Mouse (Mus musculus) embryonic facial prominence, embryonic 15.5 days (tissue): ENCODE data around the gene Dmd. TPM values are rescaled to one million over a fixed set of nuclear protein-coding genes. Genes with fewer than 3 reads are reported as not detected.

Source experiments
- ATAC-seq: fragments of 200-750 bp; cut with Nextera tagmentation; 2 replicates; pipeline ENCODE4 v1.8.0; 2017; ENCODE audit warnings: low read depth, moderate TSS enrichment; ENCODE audit not compliant: insufficient number of reproducible peaks, low FRiP score, low TSS enrichment
- H3K27ac ChIP-seq: fragments of 300-500 bp; sonication (generic); replicated peaks from 2 replicates; pipeline ENCODE4 v1.5.1; 2015; ENCODE audit warnings: mild to moderate bottlenecking, inconsistent platforms
- H3K27me3 ChIP-seq: fragments of 300-500 bp; sonication (generic); 2 replicates; pipeline ENCODE4 v1.6.1; 2015; ENCODE audit warnings: inconsistent platforms
- H3K36me3 ChIP-seq: fragments of 300-500 bp; sonication (generic); 2 replicates; pipeline ENCODE4 v1.6.1; 2015; ENCODE audit warnings: mild to moderate bottlenecking, inconsistent platforms
- H3K4me1 ChIP-seq: fragments of 300-500 bp; sonication (generic); 2 replicates; pipeline ENCODE4 v1.6.1; 2015; ENCODE audit warnings: inconsistent platforms
- H3K4me2 ChIP-seq: fragments of 300-500 bp; sonication (generic); replicated peaks from 2 replicates; pipeline ENCODE4 v1.6.1; 2015; ENCODE audit warnings: mild to moderate bottlenecking, inconsistent platforms
- H3K4me3 ChIP-seq: fragments of 300-500 bp; sonication (generic); replicated peaks from 2 replicates; pipeline ENCODE4 v1.5.1; 2015; ENCODE audit warnings: mild to moderate bottlenecking, inconsistent platforms
- H3K9ac ChIP-seq: fragments of 300-500 bp; sonication (generic); 2 replicates; pipeline ENCODE4 v1.6.1; 2015; ENCODE audit warnings: inconsistent platforms
- H3K9me3 ChIP-seq: fragments of 300-500 bp; sonication (generic); replicated peaks from 2 replicates; pipeline ENCODE4 v1.6.1; 2016; ENCODE audit warnings: inconsistent platforms
- WGBS: fragments of 180-500 bp; shearing (Covaris S2); methylation state at CpG from one replicate; pipeline ENCODE4 v1.1.7; 2015; 5-methylcytosine and 5-hydroxymethylcytosine counted together
- polyA plus RNA-seq: library from polyadenylated mRNA; unstranded; fragments of >200 nt; fragmentation: Nextera tagmentation; extraction: Ambion mirVana; gene quantifications from 2 replicates; pipeline ENCODE4 v1.2.1, GENCODE M21; 2015

Dmd gene
- 25.8 and 27.9 TPM in 2 replicates for polyA plus RNA-seq

DNA sequence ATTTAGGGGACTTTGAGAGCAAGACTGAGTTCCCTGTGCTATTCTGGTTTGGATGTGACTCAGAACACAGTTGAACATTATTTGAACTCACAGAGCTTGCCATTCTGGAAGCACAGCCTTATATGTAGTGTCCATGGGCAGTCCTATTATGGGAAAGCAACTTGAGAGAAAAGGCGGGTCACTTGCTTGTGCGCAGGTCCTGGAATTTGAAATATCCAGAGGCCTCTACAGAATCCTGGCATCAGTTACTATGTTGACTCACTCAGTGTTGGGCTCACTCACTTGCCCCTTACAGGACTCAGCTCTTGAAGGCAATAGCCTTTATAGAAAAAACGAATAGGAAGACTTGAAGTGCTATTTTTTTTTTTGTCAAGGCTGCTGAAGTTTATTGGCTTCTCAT is at the start of gene Dmd:
Gene Dmd, plus strand, starts transcription at position 241 of the 400 bp plus-strand sequence.
- no peak within 1 kb of the TSS for H3K4me2 ChIP-seq
- no peaks in the 10 kb centered on the region for H3K27me3 ChIP-seq
- H3K4me3 ChIP-seq: no peak within 1 kb of the TSS
- no peak for ATAC-seq
- 54% methylated on average over 3 of the region's 3 CpGs for WGBS
- no peak within 1 kb of the TSS for H3K27ac ChIP-seq
- H3K9ac ChIP-seq: no peak within 1 kb of the TSS
- no peaks in the 10 kb centered on the region for H3K36me3 ChIP-seq
- H3K4me1 ChIP-seq: no peaks in the 10 kb centered on the region
- no peaks in the 10 kb centered on the region for H3K9me3 ChIP-seq

DNA sequence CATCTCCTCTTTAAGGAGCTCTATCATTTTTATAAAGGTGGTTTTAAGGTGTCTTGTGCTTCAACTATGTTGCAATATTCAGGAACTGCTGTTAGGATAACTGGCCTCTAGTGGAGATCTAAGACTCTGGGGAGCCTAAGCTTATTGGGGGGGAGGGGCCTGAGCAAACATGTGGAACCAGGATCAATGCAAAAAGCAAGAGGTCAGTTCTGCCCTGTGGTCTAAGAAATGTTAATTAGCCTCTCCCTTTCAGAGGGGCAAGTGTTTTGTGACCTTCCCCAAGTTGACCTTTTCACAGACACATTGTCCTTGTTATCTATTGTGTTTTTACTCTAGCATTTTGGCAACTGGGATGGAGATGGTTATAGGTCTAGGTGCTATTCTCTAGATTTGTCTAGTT is 47.2 kb upstream of the Dmd start:
- Histone ChIP-seq H3K36me3 (no peaks in the 10 kb centered on the region), H3K27ac (no peak overlapping the region), H3K27me3 (no peaks in the 10 kb centered on the region), H3K9me3 (no peaks in the 10 kb centered on the region), H3K4me3 (no peak overlapping the region), H3K4me1 (no peaks in the 10 kb centered on the region), H3K9ac (no peak overlapping the region), H3K4me2 (no peak overlapping the region)
- no peak for ATAC-seq

DNA sequence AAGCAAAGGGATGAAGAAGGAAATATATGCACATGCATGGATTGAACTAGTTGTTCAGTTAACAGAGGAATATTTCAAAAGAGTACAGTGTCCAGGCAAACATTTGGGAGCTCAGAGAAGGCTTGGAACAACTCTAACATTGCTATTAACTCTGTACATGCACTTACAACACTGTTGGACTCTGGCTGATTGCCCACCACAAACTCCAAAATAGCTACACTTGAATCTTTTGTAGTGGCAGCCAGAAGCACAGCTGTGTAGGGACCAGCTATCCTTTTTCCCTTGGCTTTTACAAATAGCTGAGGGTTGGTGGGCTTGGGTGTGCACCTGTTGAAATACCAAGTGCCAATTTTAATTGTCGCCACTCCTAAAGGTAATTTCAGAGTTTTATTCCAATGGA is 39.0 kb downstream of the Dmd start:
- Histone ChIP-seq H3K4me3 (no peak overlapping the region), H3K36me3 (no peaks in the 10 kb centered on the region), H3K4me2 (no peak overlapping the region), H3K4me1 (no peaks in the 10 kb centered on the region), H3K9me3 (no peaks in the 10 kb centered on the region), H3K9ac (no peak overlapping the region), H3K27ac (no peak overlapping the region), H3K27me3 (no peaks in the 10 kb centered on the region)
- WGBS: 75% methylated on average over 1 of the region's 1 CpGs
- ATAC-seq: no peak

DNA sequence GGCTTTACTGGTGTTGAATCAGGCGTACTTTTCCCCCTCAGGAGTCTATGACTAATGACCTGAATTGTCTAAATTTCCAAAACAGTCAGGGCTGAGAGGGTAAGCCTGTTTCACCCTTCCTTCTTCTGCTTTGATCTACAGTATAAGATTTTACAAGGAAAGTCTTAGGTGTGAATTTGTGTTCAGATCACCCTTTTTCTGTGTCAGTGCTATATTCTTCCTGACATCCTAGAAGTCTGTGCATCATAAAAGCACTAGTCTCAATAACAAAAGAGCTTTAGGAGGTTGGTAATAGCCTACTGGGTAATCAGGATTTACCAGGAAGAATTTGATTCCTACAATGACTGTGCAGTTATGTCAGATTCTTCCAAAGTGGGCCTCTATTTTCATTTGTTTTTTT is 101.5 kb downstream of the Dmd start:
- Histone ChIP-seq H3K27ac (no peak overlapping the region), H3K4me2 (no peak overlapping the region), H3K4me3 (no peak overlapping the region), H3K9ac (no peak overlapping the region), H3K36me3 (no peaks in the 10 kb centered on the region), H3K9me3 (no peaks in the 10 kb centered on the region), H3K4me1 (no peaks in the 10 kb centered on the region), H3K27me3 (no peaks in the 10 kb centered on the region)
- WGBS: 59% methylated on average over 1 of the region's 1 CpGs
- ATAC-seq: no peak

DNA sequence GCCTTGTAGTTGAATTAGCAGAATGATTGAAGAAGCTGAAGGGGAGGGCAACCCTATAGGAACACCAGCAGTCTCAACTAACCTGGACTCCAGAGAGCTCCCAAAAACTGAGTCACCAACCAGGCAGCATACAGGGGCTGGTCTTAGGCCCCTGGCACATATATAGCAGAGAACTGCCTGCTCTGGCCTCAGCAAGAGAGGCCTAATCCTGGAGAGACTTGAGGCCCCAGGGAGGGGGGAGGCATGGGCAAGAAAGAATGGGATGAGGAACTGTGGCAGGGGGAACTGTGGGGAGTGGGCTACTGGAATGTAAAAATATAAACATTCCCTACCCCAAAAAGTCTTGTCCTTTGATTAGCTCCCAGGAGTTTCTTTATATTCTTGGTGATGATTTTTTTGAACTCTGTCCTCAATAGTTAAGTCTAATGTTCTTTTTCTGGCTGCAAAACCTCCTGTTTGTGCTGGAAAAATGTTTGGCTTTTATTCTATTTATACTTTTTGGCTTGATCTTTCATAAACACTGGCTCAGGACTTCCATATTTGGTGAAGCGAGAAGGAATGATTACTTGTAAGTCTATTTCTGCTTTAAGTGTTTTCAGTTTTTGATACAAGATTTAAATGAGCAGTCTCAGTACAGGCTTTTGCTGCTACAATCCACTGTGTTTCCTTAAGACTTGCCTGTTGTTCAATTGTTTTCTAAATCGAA is 167.7 kb downstream of the Dmd start:
- 66% methylated on average over 2 of the region's 2 CpGs for WGBS
- H3K4me2 ChIP-seq: no peak overlapping the region
- no peak for ATAC-seq
- no peaks in the 10 kb centered on the region for H3K4me1 ChIP-seq
- H3K27ac ChIP-seq: no peak overlapping the region
- no peak overlapping the region for H3K4me3 ChIP-seq
- no peaks in the 10 kb centered on the region for H3K9me3 ChIP-seq
- no peaks in the 10 kb centered on the region for H3K36me3 ChIP-seq
- H3K27me3 ChIP-seq: no peaks in the 10 kb centered on the region
- no peak overlapping the region for H3K9ac ChIP-seq

DNA sequence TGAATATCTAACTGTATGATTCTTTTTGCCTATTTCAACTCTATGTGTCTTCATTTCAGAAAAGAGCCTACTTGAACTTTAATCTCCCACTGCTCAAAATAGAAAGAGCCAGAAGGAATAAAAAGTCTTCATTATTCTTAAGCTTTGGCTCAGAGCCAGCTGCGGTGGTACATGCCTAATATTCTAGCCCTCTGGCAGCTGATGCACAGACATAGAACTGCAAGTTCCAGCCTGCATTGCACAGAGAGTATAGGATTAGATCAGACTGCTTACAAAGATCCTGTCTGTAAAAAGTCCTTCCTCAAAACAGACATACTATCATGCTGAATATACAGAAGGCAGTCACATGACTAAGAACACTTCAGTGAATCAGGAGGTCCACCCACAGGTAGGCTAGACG is 168.5 kb downstream of the Dmd start:
- Histone ChIP-seq H3K27me3 (no peaks in the 10 kb centered on the region), H3K4me1 (no peaks in the 10 kb centered on the region), H3K4me3 (no peak overlapping the region), H3K36me3 (no peaks in the 10 kb centered on the region), H3K9ac (no peak overlapping the region), H3K9me3 (no peaks in the 10 kb centered on the region), H3K4me2 (no peak overlapping the region), H3K27ac (no peak overlapping the region)
- no peak for ATAC-seq
- 43% methylated on average over 2 of the region's 2 CpGs for whole genome bisulfite sequencing

DNA sequence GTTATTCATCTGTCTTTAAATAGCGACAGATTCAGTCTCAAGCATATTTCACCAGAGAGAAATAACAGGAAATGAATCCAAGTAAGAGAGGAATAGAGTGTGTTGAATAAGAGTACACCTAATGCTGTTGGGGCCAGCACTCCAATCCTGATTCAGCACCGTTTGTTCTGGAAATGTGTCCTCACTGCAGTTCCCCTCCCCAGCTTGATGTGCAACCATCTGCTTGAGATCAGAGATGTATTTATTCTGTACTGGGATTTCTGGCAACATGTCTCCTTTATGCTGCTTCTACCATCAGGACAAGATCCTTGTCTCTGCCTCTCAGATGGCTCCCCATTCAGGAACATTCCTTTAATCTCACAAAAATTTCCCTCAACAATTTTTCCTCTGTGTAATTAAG is 271.9 kb downstream of the Dmd start:
- no peak for ATAC-seq

DNA sequence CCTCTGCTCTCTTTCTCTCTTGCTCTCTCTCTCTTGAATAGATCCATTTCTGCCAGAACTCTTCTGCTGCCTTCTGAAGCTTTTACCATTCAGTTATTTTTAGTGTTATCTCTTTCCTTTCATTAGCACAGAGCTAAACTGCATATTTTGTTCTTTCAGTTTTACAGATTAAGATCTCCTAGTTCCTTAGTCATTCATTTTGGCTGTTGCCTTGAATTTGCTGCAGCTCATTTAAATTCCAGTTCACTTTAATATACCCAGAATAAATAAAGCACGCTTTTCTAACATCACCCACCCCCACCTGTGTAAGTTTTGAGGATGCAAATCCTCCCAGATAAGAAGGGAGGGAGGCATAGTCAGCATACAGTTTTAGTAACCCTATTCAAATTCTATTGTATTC is 272.4 kb downstream of the Dmd start:
- ATAC-seq: no peak
- Histone ChIP-seq H3K4me1 (no peaks in the 10 kb centered on the region), H3K4me3 (no peak overlapping the region), H3K36me3 (no peaks in the 10 kb centered on the region), H3K27me3 (no peaks in the 10 kb centered on the region), H3K9ac (no peak overlapping the region), H3K4me2 (no peak overlapping the region), H3K27ac (no peak overlapping the region), H3K9me3 (no peaks in the 10 kb centered on the region)
- 45% methylated on average over 1 of the region's 1 CpGs for WGBS

More for the DNA sequence above, 271.9 kb downstream of the Dmd start:
- Histone ChIP-seq H3K4me2 (no peak overlapping the region), H3K4me3 (no peak overlapping the region), H3K27me3 (no peaks in the 10 kb centered on the region), H3K36me3 (no peaks in the 10 kb centered on the region), H3K9me3 (no peaks in the 10 kb centered on the region), H3K27ac (no peak overlapping the region), H3K9ac (no peak overlapping the region), H3K4me1 (no peaks in the 10 kb centered on the region)
- WGBS: 48% methylated on average over 2 of the region's 2 CpGs

DNA sequence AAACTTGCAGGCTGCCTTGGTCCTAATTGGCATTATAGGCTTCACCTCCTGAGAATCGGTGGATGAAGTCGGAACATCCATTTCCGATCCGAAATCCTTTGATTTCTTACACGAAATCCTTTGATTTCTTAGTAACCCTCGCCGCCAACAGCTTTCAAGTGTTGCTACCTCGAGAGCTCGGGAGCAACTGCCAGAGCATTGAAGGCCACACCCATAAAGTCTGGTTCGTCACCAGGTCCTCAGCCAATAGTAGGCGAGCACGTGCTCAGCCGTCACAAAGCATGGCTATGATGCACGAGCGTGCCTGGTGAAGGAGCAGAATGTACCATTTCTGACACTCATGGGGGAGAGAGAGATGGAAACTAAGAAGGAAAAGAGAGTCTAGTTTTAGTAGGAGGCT is 538.9 kb downstream of the Dmd start, which contains the start of gene Tsga8:
Gene Tsga8, minus strand, starts transcription at position 327 of the 400 bp plus-strand sequence.
- Histone ChIP-seq H3K4me2 (no peak within 1 kb of the TSS), H3K4me3 (no peak within 1 kb of the TSS), H3K9me3 (no peaks in the 10 kb centered on the region), H3K27ac (no peak within 1 kb of the TSS), H3K9ac (no peak within 1 kb of the TSS), H3K4me1 (no peaks in the 10 kb centered on the region), H3K27me3 (no peaks in the 10 kb centered on the region), H3K36me3 (no peaks in the 10 kb centered on the region)
- no peak for ATAC-seq
- WGBS: 94% methylated on average over 15 of the region's 15 CpGs

DNA sequence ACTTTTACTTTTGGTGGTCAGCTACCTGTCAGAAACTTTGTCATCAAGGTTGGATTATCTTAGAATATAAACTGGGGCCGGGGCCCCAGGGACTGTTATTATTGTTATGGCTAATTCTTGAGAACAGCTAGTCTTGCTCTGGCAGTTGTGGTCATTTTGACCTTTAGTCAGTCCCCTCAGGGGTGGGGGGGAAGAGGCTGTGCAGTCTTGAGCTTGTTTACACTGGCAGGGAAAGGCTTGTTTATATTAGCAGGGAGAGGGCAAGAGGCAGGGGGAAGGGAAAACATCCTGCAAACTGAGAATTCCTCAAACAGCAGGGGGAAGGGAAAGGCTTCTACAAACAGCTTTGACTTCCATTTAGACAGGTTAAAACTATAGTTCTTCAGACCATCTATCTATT is 726.3 kb downstream of the Dmd start:
- Histone ChIP-seq H3K27me3 (no peaks in the 10 kb centered on the region), H3K36me3 (no peaks in the 10 kb centered on the region), H3K4me3 (no peak overlapping the region), H3K4me1 (no peaks in the 10 kb centered on the region), H3K9ac (no peak overlapping the region), H3K9me3 (no peaks in the 10 kb centered on the region), H3K27ac (no peak overlapping the region), H3K4me2 (no peak overlapping the region)
- ATAC-seq: no peak
- WGBS: 27% methylated on average over 1 of the region's 1 CpGs

DNA sequence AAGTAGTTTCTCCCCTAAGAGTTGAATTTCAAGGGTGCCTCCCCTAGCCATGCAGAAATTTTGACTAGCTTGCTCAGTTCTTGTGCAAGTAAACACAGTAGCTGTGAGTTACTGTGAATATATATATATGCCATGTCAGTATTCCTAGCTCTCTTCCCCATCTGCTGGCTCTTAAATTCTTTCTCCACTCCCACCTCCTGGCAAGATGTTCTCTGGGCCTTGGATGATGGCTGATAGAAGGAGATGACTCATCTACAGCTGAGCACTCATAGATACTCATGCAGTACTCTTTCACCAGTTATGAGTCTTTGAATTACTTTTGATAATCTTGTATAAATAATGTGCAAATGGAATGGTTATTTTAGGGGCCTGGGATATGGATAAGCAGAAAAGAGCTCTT is 737.9 kb downstream of the Dmd start:
- no peaks in the 10 kb centered on the region for H3K9me3 ChIP-seq
- H3K36me3 ChIP-seq: no peaks in the 10 kb centered on the region
- no peak overlapping the region for H3K4me2 ChIP-seq
- H3K4me3 ChIP-seq: no peak overlapping the region
- no peak overlapping the region for H3K27ac ChIP-seq
- H3K4me1 ChIP-seq: no peaks in the 10 kb centered on the region
- H3K27me3 ChIP-seq: no peaks in the 10 kb centered on the region
- no peak overlapping the region for H3K9ac ChIP-seq
- ATAC-seq: no peak

DNA sequence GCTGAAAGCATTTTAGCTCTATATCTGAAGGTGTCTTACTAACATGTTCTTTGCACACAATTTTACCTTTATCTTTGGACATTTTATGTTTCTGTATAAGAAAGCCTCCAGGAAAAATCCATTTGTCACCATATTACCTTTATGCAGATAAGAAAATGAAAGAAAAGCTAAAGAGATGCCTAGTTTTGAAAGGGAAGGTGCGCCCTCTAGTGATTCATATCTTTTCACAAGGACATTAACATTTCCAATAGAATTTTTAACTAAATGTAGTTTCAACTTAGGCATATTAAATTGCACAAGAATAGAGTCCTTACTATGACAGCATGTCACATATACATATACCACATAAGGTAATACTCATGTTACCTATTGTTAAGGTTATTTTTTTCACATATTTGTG is 791.9 kb downstream of the Dmd start:
- Histone ChIP-seq H3K27me3 (no peaks in the 10 kb centered on the region), H3K9me3 (no peaks in the 10 kb centered on the region), H3K36me3 (no peaks in the 10 kb centered on the region), H3K4me3 (no peak overlapping the region), H3K27ac (no peak overlapping the region), H3K9ac (no peak overlapping the region), H3K4me1 (no peaks in the 10 kb centered on the region), H3K4me2 (no peak overlapping the region)
- WGBS: 6% methylated on average over 1 of the region's 1 CpGs
- no peak for ATAC-seq
